Mouse (Mus musculus) ovary, adult 18-20 months (tissue): ENCODE results near the gene Plbd2.

ENCODE experiments used
- DNase-seq: peaks from one replicate; pipeline ENCODE4 v3.0.0; 2022; ENCODE audit warnings: low spot score, mixed read lengths

Gene Plbd2

DNA sequence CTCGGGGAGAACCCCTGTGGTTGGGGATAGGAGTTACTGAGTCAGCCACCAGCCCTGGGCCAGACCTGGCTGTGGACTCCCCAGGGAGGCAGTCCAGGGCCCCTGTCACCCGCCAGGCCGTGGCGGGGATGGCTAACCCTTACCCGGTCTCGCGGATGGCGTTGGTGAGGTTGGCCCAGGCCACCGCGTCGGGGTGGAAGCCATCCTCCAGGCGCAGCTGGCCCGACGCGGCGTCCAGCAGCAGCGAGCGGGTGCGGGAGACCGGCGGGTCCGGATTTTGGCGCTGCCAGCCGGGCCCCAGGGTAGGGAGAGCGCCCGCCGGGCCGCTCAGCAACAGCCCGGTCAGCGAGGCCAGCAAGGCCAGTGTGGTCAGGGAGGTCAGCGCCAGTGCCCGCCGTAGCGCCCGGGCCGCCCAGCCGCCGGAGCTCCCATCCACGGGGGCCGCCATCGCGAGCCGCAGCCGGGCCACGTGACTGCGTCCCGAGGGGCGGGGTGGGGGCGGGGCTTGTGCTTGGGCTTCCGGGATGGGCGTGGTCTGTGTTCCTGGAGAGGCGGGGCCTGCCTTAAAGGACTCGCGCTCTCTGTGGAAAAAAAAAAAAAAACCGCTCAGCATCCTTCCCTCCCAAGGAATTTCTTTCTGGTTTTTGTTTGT is at the start of gene Plbd2:
Gene Plbd2, minus strand, starts transcription at position 482 of the 652 bp plus-strand sequence.
- peak; percentile 58 for DNase-seq

DNA sequence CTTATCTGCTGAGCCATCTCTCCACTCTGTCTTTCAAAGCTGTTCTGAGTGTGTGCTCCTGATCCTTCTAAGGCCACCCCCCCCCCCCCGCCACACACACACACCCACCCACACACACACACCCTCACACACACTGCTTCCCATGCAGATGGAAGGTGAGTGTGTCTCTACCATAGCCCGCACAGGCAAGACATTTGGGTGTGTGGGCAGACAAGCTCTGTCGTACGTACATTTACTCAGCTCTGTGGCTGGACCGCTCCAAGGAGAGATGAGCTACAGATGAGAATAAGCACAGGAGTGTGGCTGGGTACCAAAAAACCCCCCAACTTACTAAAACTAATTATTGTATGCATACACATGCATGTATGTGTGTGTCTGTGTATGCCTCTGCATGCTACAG is 47.2 kb upstream of the Plbd2 start:
- DNase-seq, result no peak

DNA sequence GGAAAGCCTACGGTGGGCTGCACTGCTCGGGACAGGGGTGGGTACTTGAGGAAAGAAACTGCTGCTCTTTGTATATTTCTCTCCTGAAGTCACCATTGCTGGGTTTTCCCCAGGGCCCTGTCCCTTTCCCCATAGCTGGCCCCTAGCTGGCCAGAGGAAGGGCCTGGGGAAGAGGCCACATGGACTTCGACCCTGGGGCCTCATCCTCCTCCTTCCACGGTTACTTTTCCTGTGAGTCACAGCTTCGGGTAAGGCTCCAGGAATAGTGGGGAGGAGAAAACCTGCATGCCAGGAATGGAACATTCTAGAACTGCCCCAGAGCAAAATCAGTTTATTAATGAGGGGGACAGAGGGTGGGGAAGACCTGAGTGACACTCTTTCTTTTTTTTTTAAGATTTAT is 46.7 kb upstream of the Plbd2 start:
- no peak for DNase-seq

DNA sequence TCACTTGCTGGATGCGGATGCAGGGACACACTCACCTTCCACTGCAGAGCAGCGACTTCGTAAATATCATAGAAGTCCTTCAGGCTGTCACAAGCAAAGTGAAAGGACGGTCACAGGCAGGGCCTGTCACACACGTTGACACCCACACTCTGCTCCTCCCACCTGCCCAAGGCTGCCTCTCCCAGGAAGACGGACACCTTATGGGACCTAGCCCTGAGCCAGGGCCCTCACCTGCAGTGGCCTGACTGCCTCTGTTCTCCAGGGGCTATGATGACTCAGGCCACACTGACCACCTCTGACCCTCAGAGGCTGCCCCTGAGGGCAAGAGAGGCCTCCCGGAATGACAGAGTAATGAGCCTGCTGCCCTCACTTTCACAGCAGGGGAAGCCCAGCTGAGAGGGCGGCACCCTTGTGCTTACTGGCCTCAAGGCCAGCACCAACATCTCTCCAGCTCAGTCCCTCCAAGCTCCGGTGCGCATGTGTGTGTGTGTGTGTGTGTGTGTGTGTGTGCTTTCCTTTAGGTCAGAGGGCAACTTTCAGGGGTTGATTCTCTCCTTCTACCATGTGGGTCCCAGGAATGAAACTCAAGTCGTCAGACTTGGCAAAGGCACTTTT is 44.9 kb upstream of the Plbd2 start:
- no peak for DNase-seq

DNA sequence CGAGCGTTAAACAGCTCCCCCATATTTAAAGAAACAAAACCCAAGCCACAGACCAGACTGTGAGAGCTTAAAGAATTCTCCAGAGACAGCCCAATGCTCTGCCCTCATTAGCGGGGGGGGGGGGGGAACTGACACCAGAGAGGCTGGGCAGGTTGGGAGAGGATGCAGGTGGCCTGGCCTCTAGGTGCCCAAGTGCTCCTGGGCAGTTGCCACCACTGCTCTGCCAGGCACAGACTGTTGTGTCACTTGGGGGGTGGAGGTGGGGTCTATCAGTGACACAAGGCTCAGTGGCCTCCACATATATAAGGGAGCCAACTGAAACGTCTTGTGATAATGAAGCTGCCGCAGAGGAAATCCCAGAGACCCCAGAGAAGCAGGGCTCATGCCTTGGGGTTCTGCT is 33.2 kb upstream of the Plbd2 start:
- DNase-seq, result no peak

DNA sequence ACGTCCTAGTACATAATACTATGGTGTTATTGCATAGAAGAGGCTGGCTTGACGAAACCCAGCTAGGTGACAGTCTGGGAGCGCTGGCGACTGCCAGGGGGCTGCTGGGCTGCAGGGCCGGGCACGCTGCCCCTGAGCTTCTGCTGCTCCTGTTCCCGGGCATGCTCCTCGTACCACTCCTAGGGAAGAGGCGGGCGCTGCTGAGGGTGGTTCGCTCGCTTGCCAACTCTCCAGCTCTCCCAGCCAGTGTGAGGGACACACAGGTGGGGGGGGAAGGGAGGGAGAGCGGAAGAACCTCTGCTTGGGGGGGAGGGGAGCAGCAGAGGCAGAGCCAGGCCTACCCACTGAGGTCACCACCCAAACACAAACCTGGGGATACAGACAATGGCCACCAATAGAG is 32.6 kb upstream of the Plbd2 start:
- DNase-seq, result no peak

DNA sequence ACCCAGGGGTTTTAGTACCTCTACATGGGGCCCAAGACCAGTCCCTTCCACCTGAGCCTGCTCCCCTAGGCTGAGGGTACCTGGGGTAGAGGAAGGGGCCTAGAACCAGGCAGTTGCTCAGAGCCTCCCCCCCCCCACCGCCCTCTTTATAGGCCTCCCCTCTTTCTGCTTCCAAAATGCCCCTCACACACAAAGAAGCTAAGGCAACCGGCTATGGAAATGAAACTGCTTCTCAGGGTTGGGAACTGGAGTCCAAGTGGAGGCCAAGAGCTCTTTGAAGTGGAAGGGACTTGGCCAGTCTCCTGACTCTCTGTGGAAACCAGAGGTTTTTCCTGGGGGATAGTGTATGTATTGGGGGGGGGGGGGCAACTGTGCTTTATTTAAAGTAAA is 31.3 kb upstream of the Plbd2 start:
- DNase-seq, result no peak

DNA sequence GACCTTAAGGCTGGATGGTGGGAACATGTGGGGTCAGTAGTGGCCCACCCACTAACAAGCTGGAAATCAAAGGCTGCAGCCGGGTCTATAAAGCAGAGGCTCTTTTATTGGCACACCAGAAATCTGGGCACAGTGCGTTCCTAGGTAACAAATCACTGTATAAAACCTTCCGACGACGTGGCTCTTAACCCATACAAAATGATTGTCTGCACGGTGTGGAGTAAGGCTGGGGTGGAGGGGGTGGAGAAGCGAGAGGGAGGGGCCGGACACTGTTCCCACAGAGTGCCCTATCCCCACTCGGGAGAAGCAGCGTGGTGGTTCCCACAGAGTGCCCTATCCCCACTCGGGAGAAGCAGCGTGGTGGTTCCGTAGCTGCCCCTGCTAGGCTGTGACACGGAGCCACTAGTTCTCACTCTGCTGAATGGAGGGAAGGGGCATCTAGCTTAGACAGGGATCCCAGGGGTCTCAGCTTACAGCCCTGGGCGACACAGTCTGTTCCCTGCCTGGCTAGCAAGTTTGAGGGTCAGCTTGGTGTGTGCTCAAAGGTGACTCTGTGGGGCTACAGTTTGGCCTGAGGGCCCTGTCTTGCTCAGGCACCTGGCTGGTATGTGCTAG is 30.8 kb upstream of the Plbd2 start:
- no peak for DNase-seq

DNA sequence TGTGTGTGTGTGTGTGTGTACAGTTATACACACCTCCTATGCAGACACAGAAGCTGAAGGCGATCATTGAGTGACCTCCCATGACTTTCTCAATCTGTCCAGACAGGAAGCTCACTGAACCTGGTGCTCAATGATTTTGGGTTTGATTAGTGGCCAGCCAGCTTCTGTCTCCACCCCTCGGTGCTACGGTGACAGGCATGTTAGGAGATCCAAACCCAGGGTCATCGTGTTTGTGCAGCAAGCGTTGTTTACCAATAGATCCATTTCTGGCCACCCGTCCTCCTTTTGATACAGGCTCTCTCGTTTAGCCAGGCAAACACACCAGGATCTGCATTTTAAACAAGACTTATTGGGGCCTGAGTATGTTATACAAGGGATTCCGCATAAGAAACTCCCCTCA is 28.2 kb upstream of the Plbd2 start:
- DNase-seq, result no peak

DNA sequence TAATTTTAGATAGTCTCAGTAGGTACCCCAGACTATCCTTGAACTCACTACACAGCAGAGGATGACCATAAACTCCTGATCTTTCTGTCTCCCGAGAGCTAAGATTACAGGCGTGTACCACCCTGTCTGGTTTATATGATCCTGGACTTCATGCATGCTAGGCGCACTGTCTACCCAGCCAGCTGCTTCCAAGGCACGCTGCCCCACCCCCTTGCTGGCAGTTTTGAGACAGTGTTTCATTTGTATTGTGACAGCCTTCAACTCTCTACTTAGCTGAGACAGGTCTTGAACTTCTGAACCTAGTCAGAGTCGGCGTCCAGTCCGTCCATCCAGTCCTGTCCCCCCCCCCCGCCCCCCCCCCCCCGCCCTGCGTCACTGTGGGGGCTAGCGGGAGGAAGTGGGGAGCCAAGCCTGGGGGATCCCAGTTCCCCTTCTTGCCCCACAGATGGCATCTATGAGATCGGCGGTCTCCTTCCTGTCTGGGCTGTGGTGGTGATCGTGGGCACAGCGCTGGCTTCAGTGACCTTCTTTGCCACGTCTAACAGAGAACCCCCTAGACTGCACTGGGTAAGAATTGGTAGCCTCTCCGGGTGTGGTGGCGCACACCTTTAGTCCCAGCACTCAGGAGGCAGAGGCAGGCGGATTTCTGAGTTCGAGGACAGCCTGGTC is 24.0 kb upstream of the Plbd2 start:
- DNase-seq, result no peak

DNA sequence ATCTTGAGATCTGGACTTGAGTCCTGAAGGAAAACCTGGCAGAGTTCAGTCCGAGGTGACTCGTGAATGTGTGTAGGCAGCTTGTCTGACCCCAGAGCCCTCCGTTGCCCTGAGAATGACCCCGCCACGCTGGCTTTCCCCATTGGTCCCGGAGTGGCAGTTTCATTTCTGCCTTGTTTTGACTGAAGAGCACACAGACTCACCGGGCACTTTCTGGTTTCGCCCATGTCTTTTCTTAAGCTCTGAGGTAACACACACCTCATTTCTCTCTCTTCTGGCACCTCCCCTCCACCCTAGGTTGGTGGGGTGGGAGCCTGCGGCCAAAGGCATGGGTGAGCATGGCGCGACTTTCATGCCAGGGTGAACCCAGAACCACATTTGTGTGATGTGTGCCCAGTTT is 22.9 kb upstream of the Plbd2 start:
- DNase-seq, result no peak

DNA sequence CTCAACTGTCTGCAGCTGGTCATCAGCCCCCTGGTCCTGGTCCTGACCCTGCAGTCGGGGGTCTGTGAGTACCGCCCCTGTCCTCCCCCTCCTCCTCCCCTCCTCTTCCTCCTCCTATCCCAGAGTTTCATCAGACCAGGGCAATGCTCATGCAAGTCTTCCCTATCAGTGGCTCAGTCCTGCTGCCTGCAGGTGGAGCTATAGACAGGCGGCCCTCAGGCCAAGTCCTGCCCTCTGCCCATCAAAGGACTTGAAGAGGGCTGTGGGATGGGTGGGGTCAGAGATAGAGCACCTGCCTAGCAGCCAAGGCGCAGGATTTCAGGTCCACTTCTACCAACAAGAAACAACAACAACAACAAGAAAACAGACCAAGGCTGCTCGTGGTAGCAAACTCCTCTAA is 22.3 kb upstream of the Plbd2 start:
- DNase-seq, result no peak

DNA sequence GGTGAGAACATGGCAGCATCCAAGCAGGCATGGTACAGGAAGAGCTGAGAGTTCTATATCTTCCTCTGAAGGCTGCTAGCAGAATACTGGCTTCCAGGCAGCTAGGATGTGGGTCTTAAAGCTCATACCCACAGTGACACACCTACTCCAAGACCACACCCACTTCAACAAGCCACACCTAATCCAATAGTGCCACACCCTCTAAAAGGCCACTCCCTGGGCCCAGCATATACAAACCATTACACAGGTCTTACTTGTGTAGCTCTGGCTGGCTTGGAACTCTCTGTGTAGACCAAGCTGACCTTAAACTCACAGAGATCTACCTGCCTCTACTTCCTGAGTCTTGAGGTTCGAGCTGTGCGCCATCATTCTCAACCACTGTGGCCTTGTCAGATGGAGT is 21.3 kb upstream of the Plbd2 start:
- DNase-seq, result no peak

DNA sequence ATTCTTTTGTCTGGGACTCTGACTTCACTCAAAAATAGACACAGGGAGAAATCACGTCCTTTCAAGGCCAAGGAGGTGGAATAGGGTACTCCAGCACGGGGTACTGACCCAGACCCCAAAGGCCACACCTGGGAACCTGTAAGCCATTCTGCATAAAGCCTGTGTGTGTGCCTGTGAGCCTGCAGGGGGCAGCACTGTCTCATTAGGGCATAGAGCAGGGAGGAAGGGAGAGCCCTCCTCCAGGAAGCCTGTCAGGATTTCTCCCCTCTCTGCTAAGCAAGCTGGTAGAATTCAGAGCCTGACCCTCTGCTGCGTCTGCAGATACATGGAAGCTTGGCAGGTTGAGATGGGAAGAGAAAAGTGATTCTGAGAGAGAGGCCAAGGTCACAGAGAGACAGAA is 19.2 kb upstream of the Plbd2 start:
- no peak for DNase-seq

DNA sequence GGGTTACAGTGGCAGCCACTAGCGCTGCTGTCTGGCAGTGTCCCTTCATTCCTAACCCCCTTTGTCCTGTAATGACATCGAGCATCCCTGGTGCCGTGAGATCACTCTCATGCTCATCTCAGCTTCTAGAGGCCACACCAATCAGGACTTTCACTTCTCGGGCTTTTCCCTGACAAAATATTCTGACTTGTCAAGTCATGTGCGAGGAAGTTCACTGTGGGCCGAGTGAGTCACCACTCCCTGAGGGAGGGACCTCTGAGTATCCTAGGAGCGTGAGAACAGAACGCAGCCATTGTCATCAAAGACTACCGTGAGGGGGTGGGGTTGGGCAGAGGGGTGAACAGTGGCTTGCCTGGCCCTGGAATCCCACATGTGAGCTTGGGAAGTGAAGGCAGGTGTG is 14.1 kb upstream of the Plbd2 start:
- no peak for DNase-seq

DNA sequence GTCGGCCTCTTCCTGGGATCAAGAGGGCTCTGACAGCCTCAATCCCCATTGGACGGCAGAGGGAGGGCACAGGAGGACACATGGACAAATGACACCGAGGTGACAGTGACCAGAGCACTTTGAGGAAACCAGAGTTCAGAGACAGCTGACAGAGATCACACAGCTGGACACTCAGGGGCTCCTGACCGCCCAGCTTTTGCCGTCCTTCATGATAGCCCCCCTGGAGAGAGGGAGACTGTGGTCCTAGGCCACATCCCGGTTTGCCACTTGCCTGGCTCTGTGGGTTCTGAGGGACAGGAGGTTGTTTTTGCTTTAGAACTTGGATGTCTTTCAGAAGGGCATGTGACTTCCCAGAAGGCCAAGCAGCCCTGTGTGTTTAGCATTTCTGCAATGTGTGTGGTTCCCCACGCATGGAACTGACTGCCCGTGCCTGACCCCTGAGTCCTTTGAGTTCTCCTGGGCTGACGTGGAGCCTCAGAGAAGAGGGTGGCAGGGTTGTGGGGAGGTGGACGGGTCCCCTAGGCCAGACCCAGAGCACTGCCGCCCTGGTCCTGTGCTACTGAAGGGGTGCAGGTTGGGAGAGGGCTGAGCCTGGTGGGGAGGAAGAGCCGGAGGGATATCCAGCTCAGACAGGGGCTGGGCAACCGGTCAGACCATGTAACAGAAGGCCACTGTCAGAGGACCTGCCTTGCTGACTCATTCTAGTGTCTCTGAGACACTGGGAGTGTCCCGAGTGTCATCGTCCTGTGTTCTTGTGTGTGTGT is 13.0 kb upstream of the Plbd2 start:
- DNase-seq, result peak; percentile 20

DNA sequence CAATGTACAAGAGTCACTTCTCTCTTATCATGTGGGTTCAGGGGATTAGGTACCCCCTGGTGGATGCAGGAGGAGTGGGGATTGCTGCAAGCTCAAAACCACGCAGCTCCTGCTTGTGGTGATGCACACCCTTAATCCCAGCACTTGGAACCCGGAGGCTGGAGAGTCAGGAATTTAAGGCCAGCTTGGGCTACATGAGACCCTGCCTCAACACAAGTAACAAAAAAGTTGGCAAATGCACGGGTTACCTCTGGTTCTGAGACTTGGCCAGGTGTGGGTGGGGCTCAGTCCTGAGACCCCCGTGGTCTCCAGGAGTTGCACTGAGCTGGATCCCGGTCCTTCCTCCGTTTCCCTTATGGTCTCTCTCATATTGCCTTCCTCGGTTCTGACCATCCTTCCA is 12.0 kb upstream of the Plbd2 start:
- no peak for DNase-seq

DNA sequence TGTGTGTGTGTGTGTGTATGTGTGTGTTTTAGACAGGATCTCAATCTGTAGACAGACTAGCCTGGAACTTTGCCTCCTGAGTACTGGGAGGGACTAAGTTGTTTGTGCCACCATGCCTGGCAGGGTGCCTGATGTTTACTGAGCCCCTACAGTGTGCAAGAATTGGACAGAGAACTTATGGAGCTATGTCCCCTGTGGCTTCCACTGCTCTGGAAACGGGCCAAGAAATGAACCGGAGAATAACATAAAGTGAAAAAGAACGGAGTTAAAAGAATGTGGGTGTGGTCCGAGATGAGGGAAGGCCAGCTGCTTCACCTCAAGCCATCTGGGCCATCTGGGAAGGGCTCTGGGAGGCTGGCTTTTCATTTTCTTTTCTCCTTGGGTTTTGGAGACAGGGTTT is 11.3 kb upstream of the Plbd2 start:
- DNase-seq, result no peak

DNA sequence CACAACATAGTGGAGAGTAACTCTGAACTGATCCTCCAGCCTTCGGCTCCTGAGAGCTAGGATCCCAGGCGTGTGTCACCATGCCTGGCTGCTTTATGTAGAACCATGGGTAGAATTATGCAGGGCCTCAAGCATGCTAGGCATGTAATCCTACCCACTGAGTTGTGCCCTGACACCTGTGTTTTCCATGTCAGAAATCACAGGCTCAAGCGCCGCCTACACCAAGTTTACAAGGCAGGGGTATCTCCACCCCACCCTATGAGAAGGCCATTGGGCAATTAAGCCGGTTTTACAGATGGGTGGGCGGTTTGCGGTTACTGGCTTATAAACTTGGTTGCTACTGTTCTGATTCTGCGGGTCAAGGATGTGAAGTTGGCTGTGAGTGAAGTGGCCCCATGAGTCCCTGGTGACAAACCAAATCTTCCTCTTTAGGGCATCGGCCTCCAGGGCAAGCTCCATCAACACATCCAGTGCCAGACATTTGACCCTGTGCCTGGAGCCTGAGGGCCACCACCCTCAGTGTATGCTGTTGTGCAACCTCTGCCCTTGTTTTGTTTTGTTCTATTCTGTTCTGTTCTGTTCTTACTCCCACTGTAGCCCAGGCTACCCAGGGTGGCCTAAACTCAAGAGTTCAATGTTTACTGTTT is 10.7 kb upstream of the Plbd2 start:
- no peak for DNase-seq

DNA sequence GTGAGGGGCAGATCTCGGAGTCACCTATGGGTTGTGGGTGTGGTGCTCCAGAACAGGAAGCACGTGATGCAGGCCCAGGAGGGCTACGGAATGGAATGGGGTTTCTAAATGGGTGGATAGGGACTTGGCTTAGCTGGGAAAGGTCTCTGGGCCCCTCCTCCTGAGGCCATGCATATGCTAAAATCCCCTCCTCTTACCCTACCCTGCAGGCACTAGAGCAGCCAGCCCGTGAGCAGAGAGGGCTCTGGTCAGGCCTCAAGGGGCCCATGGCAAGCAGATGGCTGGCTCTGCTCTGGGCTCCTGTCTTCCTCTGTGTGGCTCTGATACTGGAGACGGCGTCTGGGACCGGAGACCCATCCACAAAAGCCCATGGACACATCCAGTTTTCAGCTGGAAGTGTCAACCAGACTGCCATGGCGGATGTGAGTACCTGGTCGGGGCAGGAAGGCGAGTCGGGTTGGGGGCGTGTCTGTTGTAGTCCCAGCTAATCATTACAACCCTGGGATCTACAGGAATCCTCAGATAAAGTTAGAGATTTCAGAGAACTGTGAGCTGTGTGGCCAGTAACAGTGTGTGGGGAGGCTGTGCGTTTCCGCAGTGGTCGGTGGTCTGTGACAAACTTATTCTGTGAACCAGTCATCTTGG is 9.6 kb upstream of the Plbd2 start:
- no peak for DNase-seq

DNA sequence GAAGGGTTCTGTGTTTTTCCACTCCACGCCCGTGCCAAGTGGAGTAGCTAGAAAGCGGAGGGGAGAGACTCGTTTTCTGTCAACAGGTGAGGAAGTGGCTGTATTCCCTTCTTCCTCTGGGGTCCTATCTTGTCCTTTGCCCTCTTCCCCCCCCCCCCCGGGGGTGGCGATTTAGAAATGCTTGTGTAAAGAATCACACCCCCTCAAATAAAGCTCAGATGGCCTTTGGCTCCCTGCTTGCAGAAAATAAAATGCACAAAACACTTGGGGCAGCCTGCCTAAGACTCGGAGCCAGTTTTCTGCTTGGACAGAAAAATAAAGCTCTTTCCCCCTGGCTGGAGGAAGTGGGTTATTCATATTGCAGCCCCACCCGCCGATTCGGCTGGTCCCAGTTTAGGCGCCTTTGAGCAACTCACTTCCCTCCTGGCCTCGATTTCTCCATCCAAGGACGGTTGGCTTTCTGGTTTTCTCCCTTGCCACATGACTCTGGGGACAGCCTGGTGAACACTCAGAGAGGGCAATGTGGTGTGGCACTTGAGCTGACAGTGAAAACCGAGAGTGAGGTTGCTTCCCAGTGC is 8.3 kb upstream of the Plbd2 start:
- no peak for DNase-seq
